Mouse (Mus musculus) forebrain, postnatal 0 days (tissue): Measurements from ENCODE around the gene Psmb8. TPM values are rescaled to one million over a fixed set of nuclear protein-coding genes. Genes with fewer than 3 reads are reported as not detected.

Experiments
- ATAC-seq: fragments of 200-750 bp; cut with Nextera tagmentation; 2 replicates; pipeline ENCODE4 v1.8.0; 2017; ENCODE audit warnings: mild to moderate bottlenecking, moderate library complexity
- DNase-seq: peaks from one replicate; pipeline ENCODE4 v3.0.0-alpha.2; 2015
- H3K27ac ChIP-seq: fragments of 300-500 bp; sonication (generic); 2 replicates; pipeline ENCODE4 v1.5.1; 2014; ENCODE audit warnings: low read depth, mild to moderate bottlenecking, antibody characterized with exemption, low read length, moderate library complexity, mixed read lengths
- H3K27me3 ChIP-seq: fragments of 300-500 bp; sonication (generic); 2 replicates; pipeline ENCODE4 v1.6.1; 2014; ENCODE audit warnings: mild to moderate bottlenecking, low read length, mixed read lengths; ENCODE audit not compliant: insufficient read depth
- H3K36me3 ChIP-seq: fragments of 300-500 bp; sonication (generic); 2 replicates; pipeline ENCODE4 v1.6.1; 2014; ENCODE audit warnings: mild to moderate bottlenecking, moderate library complexity; ENCODE audit not compliant: insufficient read depth
- H3K4me1 ChIP-seq: fragments of 300-500 bp; sonication (generic); 2 replicates; pipeline ENCODE4 v1.6.1; 2014; ENCODE audit warnings: antibody characterized with exemption; ENCODE audit not compliant: insufficient read depth
- H3K4me2 ChIP-seq: fragments of 300-500 bp; sonication (generic); 2 replicates; pipeline ENCODE4 v1.6.1; 2014; ENCODE audit warnings: low read depth, mild to moderate bottlenecking, moderate library complexity
- H3K4me3 ChIP-seq: fragments of 300-500 bp; sonication (generic); 2 replicates; pipeline ENCODE4 v1.5.1; 2014; ENCODE audit warnings: low read depth, low read length, mixed read lengths
- H3K9ac ChIP-seq: fragments of 300-500 bp; sonication (generic); 2 replicates; pipeline ENCODE4 v1.6.1; 2014; ENCODE audit warnings: mild to moderate bottlenecking
- H3K9me3 ChIP-seq: fragments of 300-500 bp; sonication (generic); 2 replicates; pipeline ENCODE4 v1.6.1; 2016; ENCODE audit warnings: low read length
- CTCF ChIP-seq: sonication (generic); IDR thresholded peaks from 2 replicates; pipeline ENCODE4 v1.5.1; 2016; ENCODE audit warnings: antibody characterized with exemption, control low read depth, low read depth
- WGBS: fragments of 180-500 bp; shearing (Covaris S2); extraction: QIAGEN DNeasy Blood & Tissue Kit; methylation state at CpG from one replicate; pipeline ENCODE4 v1.1.7; 2014; 5-methylcytosine and 5-hydroxymethylcytosine counted together
- polyA plus RNA-seq: library from polyadenylated mRNA; unstranded; fragments of >200 nt; fragmentation: Nextera tagmentation; extraction: Ambion mirVana; gene quantifications from 2 replicates; pipeline ENCODE4 v1.2.1, GENCODE M21; 2015
- total RNA-seq: library from RNA; depleted of rRNA; stranded (reverse); fragments of >200 nt; gene quantifications from 2 replicates; pipeline ENCODE4 v1.2.3, GENCODE M21; 2014

Gene Psmb8
- total and polyA plus RNA-seq, 2 experiments from 2014 or later = 2.9 to 4.8 TPM

DNA sequence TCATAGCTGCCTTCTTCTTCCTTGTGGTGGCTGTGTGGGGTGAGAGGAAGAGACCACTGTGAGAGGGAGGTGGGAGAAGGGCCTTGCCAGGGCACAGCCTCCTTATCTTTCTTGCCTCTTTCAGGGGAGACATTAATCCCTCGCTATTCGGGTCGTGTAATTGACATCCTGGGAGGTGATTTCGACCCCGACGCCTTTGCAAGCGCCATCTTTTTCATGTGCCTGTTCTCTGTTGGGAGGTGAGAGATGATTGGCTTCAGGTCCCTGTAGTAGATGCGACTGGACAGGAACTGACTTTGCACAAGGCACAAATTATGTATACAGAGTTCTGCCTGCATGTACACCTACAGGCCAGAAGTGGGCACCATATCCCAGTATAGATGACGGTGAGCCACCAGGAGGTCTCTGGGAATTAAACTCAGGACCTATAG, 8.2 kb downstream of the Psmb8 start:
- peak; percentile 55; the same call in 1 of the 2 replicates for ATAC-seq
- Histone ChIP-seq H3K9ac (no peak overlapping the region), H3K4me3 (no peak overlapping the region), H3K4me1 (no peaks in the 10 kb centered on the region), H3K36me3 (no peaks in the 10 kb centered on the region), H3K27me3 (peaks cover 5% of the 10 kb centered on the region; the same call in 1 of the 2 replicates), H3K4me2 (no peak overlapping the region), H3K27ac (no peak overlapping the region), H3K9me3 (no peaks in the 10 kb centered on the region)
- DNase-seq = no peak
- WGBS = 12% methylated on average over 9 of the region's 9 CpGs
- TF ChIP-seq CTCF = peak; percentile 65

GRCm38 (mm10) chr17:34206731-34207130, 9.2 kb downstream of the Psmb8 start:
- H3K4me1 ChIP-seq = no peaks in the 10 kb centered on the region
- H3K9me3 ChIP-seq = no peaks in the 10 kb centered on the region
- DNase-seq = no peak
- H3K36me3 ChIP-seq = no peaks in the 10 kb centered on the region
- 87% methylated on average over 5 of the region's 5 CpGs for WGBS
- ATAC-seq = no peak
- no peak overlapping the region for H3K9ac ChIP-seq
- H3K4me2 ChIP-seq = no peak overlapping the region
- H3K4me3 ChIP-seq = no peak overlapping the region
- no peak for TF ChIP-seq CTCF
- H3K27me3 ChIP-seq = peaks cover 11% of the 10 kb centered on the region; the same call in 1 of the 2 replicates
- H3K27ac ChIP-seq = no peak overlapping the region

DNA sequence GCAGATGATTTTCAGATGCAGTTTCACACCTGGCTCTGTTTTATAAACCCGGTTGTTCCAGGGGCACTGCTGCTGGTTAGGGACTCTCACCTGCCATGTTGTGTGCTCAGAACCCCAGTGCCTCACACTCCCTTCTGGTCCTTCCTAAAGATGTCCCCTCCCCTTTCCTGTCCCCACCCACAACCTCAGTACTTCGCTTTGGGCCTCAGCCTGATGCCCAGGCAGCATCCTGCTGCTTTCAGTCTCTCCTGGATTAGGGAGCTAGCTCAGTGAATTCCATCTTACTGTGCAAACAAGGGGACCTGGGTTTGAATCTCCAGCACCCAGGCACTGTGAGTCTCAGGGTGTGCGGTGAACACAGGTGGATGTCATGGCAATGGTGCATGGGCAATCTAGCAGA, 9.9 kb downstream of the Psmb8 start:
- no peaks in the 10 kb centered on the region for H3K36me3 ChIP-seq
- 79% methylated on average over 3 of the region's 3 CpGs for WGBS
- no peak for DNase-seq
- ATAC-seq = no peak
- no peak overlapping the region for H3K9ac ChIP-seq
- H3K4me2 ChIP-seq = no peak overlapping the region
- TF ChIP-seq CTCF = no peak
- no peaks in the 10 kb centered on the region for H3K9me3 ChIP-seq
- H3K4me3 ChIP-seq = no peak overlapping the region
- no peaks in the 10 kb centered on the region for H3K4me1 ChIP-seq
- H3K27me3 ChIP-seq = peaks cover 16% of the 10 kb centered on the region; the same call in 1 of the 2 replicates
- H3K27ac ChIP-seq = no peak overlapping the region

DNA sequence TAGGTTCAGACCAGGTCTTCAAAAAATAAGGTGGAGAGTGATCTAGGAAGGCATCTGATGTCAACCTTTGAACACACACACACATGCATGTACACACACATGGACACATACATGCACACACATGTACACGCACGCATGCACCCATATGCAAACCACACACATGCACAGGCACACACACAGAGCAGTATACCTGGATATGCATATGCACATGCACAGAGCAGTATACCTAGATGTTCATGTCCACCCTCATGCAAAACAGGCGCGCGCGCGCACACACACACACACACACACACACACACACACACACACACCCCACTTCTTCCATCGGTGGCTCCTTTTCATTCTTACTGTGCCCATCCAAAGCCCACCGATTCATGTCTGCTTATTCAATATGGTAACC, 10.3 kb downstream of the Psmb8 start:
- no peak overlapping the region for H3K27ac ChIP-seq
- 96% methylated on average over 9 of the region's 9 CpGs for WGBS
- no peak overlapping the region for H3K4me2 ChIP-seq
- no peak for TF ChIP-seq CTCF
- ATAC-seq (no peak), DNase-seq (no peak)
- no peak overlapping the region for H3K4me3 ChIP-seq
- no peaks in the 10 kb centered on the region for H3K9me3 ChIP-seq
- no peaks in the 10 kb centered on the region for H3K4me1 ChIP-seq
- no peak overlapping the region for H3K9ac ChIP-seq
- no peaks in the 10 kb centered on the region for H3K36me3 ChIP-seq
- peaks cover 17% of the 10 kb centered on the region for H3K27me3 ChIP-seq

DNA sequence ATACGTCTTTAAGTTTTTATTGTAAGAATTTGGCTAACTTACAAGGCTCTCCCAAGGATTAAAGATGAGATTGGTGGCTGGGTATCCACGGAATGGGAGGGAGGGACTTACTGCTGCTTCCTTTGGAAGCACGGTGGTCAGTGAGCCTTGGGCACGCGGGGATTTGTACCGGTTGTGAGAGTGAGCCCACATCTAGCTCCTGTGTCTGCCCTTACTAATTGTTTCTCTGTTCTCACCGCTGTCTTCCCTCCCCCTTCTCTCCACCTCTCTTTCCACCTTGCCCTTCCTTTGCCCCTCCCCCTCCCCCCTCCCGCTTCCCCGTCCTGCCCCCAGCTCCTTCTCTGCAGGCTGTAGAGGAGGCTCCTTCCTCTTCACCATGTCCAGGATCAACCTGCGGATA, 10.9 kb downstream of the Psmb8 start:
- no peak for TF ChIP-seq CTCF
- DNase-seq = no peak

DNA sequence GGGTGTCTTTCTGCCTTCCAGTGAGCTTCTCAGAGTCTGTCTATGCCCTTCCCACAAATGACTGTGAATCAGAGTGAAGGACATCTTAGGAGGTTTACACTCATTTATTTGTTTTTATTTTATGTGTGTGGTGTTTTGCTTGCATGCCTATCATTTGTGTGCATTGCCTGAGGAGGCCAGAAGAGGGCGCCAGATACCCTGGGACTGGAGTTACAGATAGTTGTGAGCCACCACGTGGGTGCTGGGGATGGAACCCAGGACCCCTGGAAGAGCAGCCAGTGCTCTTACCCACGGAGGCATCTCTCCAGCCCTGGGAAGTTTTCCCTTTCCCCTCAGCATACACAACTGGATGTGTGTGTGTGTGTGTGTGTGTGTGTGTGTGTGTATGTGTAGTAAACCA, 12.2 kb downstream of the Psmb8 start:
- no peak overlapping the region for H3K4me2 ChIP-seq
- H3K9me3 ChIP-seq = no peaks in the 10 kb centered on the region
- no peaks in the 10 kb centered on the region for H3K4me1 ChIP-seq
- peaks cover 26% of the 10 kb centered on the region for H3K27me3 ChIP-seq
- WGBS = 35% methylated on average over 3 of the region's 3 CpGs
- DNase-seq (no peak), ATAC-seq (no peak)
- TF ChIP-seq CTCF = no peak; the same call in 1 of the 2 replicates
- no peak overlapping the region for H3K9ac ChIP-seq
- no peak overlapping the region for H3K27ac ChIP-seq
- H3K36me3 ChIP-seq = no peaks in the 10 kb centered on the region
- no peak overlapping the region for H3K4me3 ChIP-seq

More for the DNA sequence above, 10.9 kb downstream of the Psmb8 start:
- Histone ChIP-seq H3K9ac (no peak overlapping the region), H3K27ac (no peak overlapping the region), H3K4me1 (no peaks in the 10 kb centered on the region), H3K4me3 (no peak overlapping the region), H3K36me3 (no peaks in the 10 kb centered on the region), H3K9me3 (no peaks in the 10 kb centered on the region), H3K4me2 (no peak overlapping the region), H3K27me3 (peaks cover 21% of the 10 kb centered on the region)
- 20% methylated on average over 10 of the region's 10 CpGs for WGBS
- no peak for ATAC-seq

DNA sequence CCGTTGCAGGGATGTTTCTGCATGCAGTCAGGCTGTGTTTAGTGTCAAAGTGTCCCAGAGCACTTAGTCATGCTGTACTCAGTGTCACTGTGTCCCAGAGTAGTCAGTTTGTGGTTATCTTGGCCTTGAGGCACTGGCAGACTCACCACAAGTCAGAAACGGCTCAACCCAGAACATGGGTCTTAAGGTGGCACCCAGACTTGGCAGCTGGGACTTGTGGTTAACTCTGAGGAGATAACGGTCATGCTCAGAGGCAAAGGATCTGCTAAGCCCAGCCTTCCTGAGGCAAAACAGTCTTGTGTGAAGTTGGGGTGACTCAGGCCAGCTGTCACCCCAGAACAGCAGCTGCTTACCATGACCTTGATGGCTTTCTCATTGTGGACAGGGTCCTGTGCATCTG, 13.1 kb downstream of the Psmb8 start:
- Histone ChIP-seq H3K9ac (no peak overlapping the region), H3K4me3 (no peak overlapping the region), H3K9me3 (no peaks in the 10 kb centered on the region), H3K4me2 (no peak overlapping the region), H3K4me1 (no peaks in the 10 kb centered on the region), H3K27me3 (peaks cover 23% of the 10 kb centered on the region), H3K27ac (no peak overlapping the region), H3K36me3 (no peaks in the 10 kb centered on the region)
- ATAC-seq (no peak), DNase-seq (no peak)
- no peak for TF ChIP-seq CTCF
- WGBS = 82% methylated on average over 3 of the region's 3 CpGs
